Mouse (Mus musculus): ENCODE results near the gene Spr. TPM values are rescaled to one million over a fixed set of nuclear protein-coding genes. Genes with fewer than 3 reads are reported as not detected.

Gene Spr
- polyA plus RNA-seq, 1 experiment = 72.4 TPM

Other genes starting within 250 kb of the Spr start
- 9.3 TPM for gene Exoc6b, start 68.3 kb downstream of the Spr start, polyA plus RNA-seq (2012; fragmentation: generic; extraction: Trizol)
- not detected for gene Emx1, start 49.7 kb upstream of the Spr start, polyA plus RNA-seq (2012; fragmentation: generic; extraction: Trizol)
- 2.0 TPM for gene Sfxn5, start 195.7 kb upstream of the Spr start, polyA plus RNA-seq (2012; fragmentation: generic; extraction: Trizol)
- 24.8 TPM for gene Rab11fip5, start 236.9 kb upstream of the Spr start, polyA plus RNA-seq (2012; fragmentation: generic; extraction: Trizol)

All from myocyte (in vitro differentiated cells).